Mouse (Mus musculus) megakaryocyte, embryonic 14.5 days (primary cell): Measurements from ENCODE around the gene Pde4d.

Experiments used
- FLI1 ChIP-seq: IDR thresholded peaks from 2 replicates; pipeline ENCODE4 v1.6.1; 2012; ENCODE audit warnings: low read length, inconsistent platforms, mixed read lengths
- GATA1 ChIP-seq: IDR thresholded peaks from 3 replicates; pipeline ENCODE4 v1.6.1; 2012; ENCODE audit warnings: mixed read lengths, low read length, inconsistent platforms, borderline replicate concordance

DNA sequence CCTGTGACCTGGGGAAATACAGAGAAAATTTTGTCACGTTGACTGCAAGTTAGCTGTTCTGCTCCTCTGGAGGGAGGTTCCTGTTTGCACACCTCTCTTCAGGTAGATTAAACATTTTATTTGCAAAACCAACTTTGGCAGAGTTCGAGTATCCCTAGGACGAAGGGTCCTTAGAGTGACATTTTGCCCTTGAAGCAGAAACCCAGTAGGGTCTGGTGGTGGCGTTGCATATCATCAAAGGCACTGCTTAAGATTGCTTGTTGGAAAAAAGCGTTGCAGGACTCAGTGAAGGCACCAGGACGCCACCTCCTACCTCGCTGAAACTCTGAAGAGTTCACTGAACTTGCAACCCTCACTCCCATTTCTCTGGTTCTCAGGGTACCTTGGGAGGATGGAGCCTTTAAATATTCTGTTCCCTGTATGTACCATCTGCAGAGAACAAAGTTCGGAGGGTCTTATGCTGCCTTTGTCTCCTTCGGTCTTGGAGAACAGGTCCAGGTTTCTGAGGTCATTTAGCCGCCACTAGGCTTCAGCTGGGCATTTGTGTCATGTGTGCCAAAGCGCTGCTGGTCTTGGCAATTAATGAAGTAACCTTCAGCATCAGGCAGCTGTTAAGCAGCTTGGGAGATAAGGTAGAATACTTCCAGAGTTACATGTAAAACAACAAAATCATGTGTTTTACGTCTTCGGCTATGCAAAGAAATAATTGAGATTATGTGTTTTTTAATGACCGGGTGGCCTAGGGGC is 1454.2 kb downstream of the Pde4d start:
- TF ChIP-seq GATA1 (no peak), FLI1 (no peak)
